Mouse (Mus musculus) midbrain, postnatal 0 days (tissue): Measurements from ENCODE around the gene Gm10037. TPM values are rescaled to one million over a fixed set of nuclear protein-coding genes. Genes with fewer than 3 reads are reported as not detected.
A peak's percentile ranks its signal among the peaks of the same experiment; 100 is the strongest.
"Not testable (repeated sequence)": the region's sequence is repeated elsewhere in the genome, so short reads cannot be mapped to it uniquely, and the experiment has no call there.

Source experiments
- ATAC-seq: fragments of 200-750 bp; cut with Nextera tagmentation; 2 replicates; pipeline ENCODE4 v1.8.0; 2017; ENCODE audit warnings: moderate number of reproducible peaks, mild to moderate bottlenecking, moderate TSS enrichment, moderate library complexity; ENCODE audit not compliant: low FRiP score
- DNase-seq: peaks from one replicate; pipeline ENCODE4 v3.0.0-alpha.2; 2015; ENCODE audit warnings: low spot score
- H3K27ac ChIP-seq: fragments of 300-500 bp; sonication (generic); 2 replicates; pipeline ENCODE4 v1.5.1; 2014; ENCODE audit warnings: low read depth, mild to moderate bottlenecking, low read length, mixed read lengths
- H3K27me3 ChIP-seq: fragments of 300-500 bp; sonication (generic); 2 replicates; pipeline ENCODE4 v1.6.1; 2014; ENCODE audit warnings: low read length, control low read depth, mixed read lengths; ENCODE audit not compliant: insufficient read depth
- H3K36me3 ChIP-seq: fragments of 300-500 bp; sonication (generic); 2 replicates; pipeline ENCODE4 v1.6.1; 2014; ENCODE audit warnings: low read length, control low read depth, mixed read lengths; ENCODE audit not compliant: insufficient read depth
- H3K4me1 ChIP-seq: fragments of 300-500 bp; sonication (generic); 2 replicates; pipeline ENCODE4 v1.6.1; 2014; ENCODE audit warnings: mild to moderate bottlenecking, control low read depth, antibody characterized with exemption, low read length, mixed read lengths; ENCODE audit not compliant: insufficient read depth
- H3K4me2 ChIP-seq: fragments of 300-500 bp; sonication (generic); 2 replicates; pipeline ENCODE4 v1.6.1; 2014; ENCODE audit warnings: low read depth, mild to moderate bottlenecking, low read length, mixed read lengths; ENCODE audit not compliant: poor library complexity, severe bottlenecking
- H3K4me3 ChIP-seq: fragments of 300-500 bp; sonication (generic); 2 replicates; pipeline ENCODE4 v1.5.1; 2014; ENCODE audit warnings: low read depth, mild to moderate bottlenecking, low read length, moderate library complexity
- H3K9ac ChIP-seq: fragments of 300-500 bp; sonication (generic); replicated peaks from 2 replicates; pipeline ENCODE4 v1.6.1; 2014; ENCODE audit warnings: mild to moderate bottlenecking, low read length, moderate library complexity, mixed read lengths; ENCODE audit not compliant: poor library complexity, severe bottlenecking
- H3K9me3 ChIP-seq: fragments of 300-500 bp; sonication (generic); 2 replicates; pipeline ENCODE4 v1.6.1; 2016; ENCODE audit warnings: low read length, control low read depth
- CTCF ChIP-seq: IDR thresholded peaks from 2 replicates; pipeline ENCODE4 v1.5.1; 2016; ENCODE audit warnings: antibody characterized with exemption, mild to moderate bottlenecking
- WGBS: fragments of 180-500 bp; shearing (Covaris S2); extraction: QIAGEN DNeasy Blood & Tissue Kit; methylation state at CpG from one replicate; pipeline ENCODE4 v1.1.7; 2014; 5-methylcytosine and 5-hydroxymethylcytosine counted together
- polyA plus RNA-seq: library from polyadenylated mRNA; unstranded; fragments of >200 nt; fragmentation: Nextera tagmentation; extraction: Ambion mirVana; gene quantifications from 2 replicates; pipeline ENCODE4 v1.2.1, GENCODE M21; 2015
- total RNA-seq: library from RNA; depleted of rRNA; stranded (reverse); fragments of >200 nt; gene quantifications from 2 replicates; pipeline ENCODE4 v1.2.3, GENCODE M21; 2014; rRNA removed

The Gm10037 gene
- total and polyA plus RNA-seq, 2 experiments from 2014 or later = 1.2 to 5.5 TPM

DNA sequence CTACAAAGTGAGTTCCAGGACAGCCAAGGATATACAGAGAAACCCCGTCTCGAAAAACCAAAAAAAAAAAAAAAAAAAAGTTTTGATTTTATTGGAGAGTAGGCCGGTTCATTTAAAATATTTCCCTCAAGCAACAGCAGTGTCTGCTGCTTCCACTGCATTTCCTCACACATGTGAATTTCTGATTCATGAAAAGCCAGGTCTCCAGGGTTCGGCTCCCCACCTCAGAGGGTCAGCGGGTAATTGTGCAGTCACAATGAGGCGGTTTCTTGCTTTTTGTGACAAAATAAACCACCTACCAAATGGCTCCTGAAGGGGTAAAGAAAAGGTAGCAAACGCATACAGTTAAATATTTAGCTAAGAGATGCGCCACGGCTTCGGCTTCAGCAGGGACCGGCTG is 32.1 kb downstream of the Gm10037 start, which contains the start of gene BC048507:
TSS of gene BC048507 (plus strand) at position 301 of the 400 bp plus-strand sequence.
- TF ChIP-seq CTCF = no peak
- H3K36me3 ChIP-seq = no peaks in the 10 kb centered on the region
- WGBS = 88% methylated on average over 11 of the region's 11 CpGs
- no peak within 1 kb of the TSS for H3K4me2 ChIP-seq
- no peak within 1 kb of the TSS for H3K27ac ChIP-seq
- H3K4me3 ChIP-seq = no peak within 1 kb of the TSS
- H3K27me3 ChIP-seq = no peaks in the 10 kb centered on the region
- no peaks in the 10 kb centered on the region for H3K9me3 ChIP-seq
- H3K9ac ChIP-seq = no peak within 1 kb of the TSS
- H3K4me1 ChIP-seq = no peaks in the 10 kb centered on the region
- DNase-seq (no peak), ATAC-seq (no peak)

DNA sequence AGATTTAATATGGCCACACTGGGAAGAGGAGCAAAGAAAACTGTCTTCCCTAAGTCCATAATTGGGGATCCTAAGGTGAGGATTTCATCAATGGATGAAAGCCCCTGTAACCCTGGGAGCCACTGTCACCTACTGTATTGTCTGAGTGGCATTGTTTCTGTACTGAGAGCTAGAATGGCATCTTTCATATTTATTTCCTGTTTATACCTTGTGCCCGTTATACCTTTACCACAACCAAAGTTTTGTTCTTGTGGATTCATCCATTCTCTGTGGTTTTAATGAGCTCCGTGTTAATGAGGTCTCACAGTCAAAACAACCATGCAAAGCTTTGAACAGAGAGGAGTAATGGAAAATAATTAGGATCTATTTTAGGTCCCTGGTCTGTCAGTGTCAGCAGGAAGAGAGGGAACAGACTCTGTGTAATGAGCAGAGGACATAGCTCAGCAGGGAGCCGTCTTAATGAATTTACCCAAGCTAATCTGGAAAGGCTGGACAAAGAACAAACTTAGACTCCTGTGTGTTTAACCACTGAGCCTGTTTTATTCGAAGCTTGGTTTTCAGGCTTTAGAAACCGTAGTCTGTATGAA is 34.0 kb downstream of the Gm10037 start:
- H3K4me1 ChIP-seq = no peaks in the 10 kb centered on the region
- WGBS = 33% methylated on average over 5 of the region's 5 CpGs
- H3K36me3 ChIP-seq = no peaks in the 10 kb centered on the region
- H3K9ac ChIP-seq = no peak overlapping the region
- H3K4me3 ChIP-seq = no peak overlapping the region
- ATAC-seq (no peak), DNase-seq (peak; percentile 29)
- H3K27me3 ChIP-seq = no peaks in the 10 kb centered on the region
- H3K4me2 ChIP-seq = no peak overlapping the region
- H3K9me3 ChIP-seq = 0 out of 2 replicates have a peak, but pooled peaks cover 3% of the 10 kb centered on the region
- no peak overlapping the region for H3K27ac ChIP-seq
- TF ChIP-seq CTCF = no peak

DNA sequence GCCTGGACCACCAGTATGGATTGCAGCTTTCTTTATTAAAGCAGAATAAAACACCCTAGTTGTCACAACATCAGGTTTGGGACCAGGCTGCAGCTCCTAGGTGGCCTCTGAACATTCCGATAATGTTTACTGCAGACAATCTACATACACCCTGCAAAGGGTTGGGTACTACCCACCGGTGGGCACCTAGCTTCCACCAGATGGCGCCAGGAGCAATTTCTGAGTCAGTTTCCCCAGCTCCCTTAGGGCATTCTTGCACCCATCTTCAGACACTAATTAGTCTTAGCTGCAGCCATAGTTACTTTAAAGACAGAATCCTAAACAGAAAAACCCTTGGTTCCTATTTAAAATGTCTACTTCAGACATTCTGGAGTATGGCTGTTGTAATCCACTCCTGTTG is 37.0 kb downstream of the Gm10037 start:
- no peaks in the 10 kb centered on the region for H3K36me3 ChIP-seq
- DNase-seq = no peak
- WGBS = 33% methylated on average over 3 of the region's 3 CpGs
- no peak for ATAC-seq
- H3K27ac ChIP-seq = no peak overlapping the region
- H3K4me2 ChIP-seq = no peak overlapping the region
- H3K9ac ChIP-seq = no peak overlapping the region
- no peak overlapping the region for H3K4me3 ChIP-seq
- H3K27me3 ChIP-seq = no peaks in the 10 kb centered on the region
- no peaks in the 10 kb centered on the region for H3K4me1 ChIP-seq
- TF ChIP-seq CTCF = peak; percentile 28; the same call in 1 of the 2 replicates
- H3K9me3 ChIP-seq = 0 out of 2 replicates have a peak, but pooled peaks cover 6% of the 10 kb centered on the region

GRCm38 (mm10) chr13:67876049-67876698 is 45.3 kb downstream of the Gm10037 start:
- H3K4me2 ChIP-seq = 0 out of 2 replicates have a peak overlapping the region, but pooled peaks have one; percentile 22
- not testable (repeated sequence) for H3K4me1 ChIP-seq, ATAC-seq, DNase-seq, H3K9me3 ChIP-seq, H3K27me3 ChIP-seq, H3K27ac ChIP-seq, H3K4me3 ChIP-seq, H3K9ac ChIP-seq, H3K36me3 ChIP-seq
- WGBS = 27% methylated on average over 7 of the region's 12 CpGs

DNA sequence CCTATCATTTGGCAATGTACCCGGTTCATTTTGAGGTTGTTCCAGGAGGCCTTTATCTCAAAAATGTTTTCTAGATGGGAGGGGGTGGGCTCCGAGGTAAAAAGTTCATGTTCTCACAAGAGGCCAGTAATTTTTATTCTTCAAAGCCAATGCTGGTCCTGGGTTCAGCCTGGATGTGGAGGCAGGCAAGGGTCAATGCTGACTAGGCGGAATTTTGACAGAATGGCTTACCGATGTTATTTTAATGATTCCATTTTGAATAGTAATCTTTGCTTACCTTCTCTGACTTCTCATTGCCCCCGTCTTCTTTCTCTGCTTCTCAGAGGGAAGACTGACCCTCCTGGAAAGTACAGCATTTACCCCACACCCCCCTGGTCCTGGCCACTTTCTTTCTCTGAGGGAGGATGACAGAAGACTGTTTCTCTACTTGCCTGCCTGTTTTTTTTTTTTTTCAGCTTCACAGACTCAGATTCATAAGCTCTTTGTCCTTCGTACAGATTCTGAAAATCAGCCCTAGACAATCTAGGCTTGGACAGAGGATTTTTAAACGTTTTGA is 45.9 kb downstream of the Gm10037 start:
- Histone ChIP-seq H3K36me3 (no peaks in the 10 kb centered on the region), H3K4me1 (no peaks in the 10 kb centered on the region), H3K27me3 (no peaks in the 10 kb centered on the region), H3K9ac (no peak overlapping the region), H3K4me3 (no peak overlapping the region), H3K9me3 (no peaks in the 10 kb centered on the region), H3K27ac (no peak overlapping the region), H3K4me2 (no peak overlapping the region)
- ATAC-seq (no peak), DNase-seq (no peak)
- WGBS = 66% methylated on average over 6 of the region's 7 CpGs
- no peak for TF ChIP-seq CTCF

DNA sequence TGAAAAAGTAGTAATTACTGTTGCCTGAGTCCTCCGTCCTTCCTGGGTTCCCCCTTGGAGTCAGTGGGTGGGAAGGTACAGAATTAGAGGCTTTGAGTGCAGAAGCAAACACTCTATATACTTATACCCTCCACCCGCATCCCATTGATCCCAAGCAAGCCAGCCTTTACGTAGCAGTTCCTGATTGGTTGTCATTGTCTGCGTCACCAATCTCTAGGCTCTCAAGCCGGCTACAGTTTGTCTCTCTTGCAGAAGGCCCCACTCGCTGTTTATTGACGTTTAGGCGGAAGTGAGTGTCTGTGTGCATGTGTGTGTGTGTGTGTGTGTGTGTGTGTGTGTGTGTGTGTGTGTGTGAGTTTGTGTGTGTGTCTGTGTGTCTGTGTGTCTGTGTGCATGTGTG is 53.1 kb downstream of the Gm10037 start:
- no peak for TF ChIP-seq CTCF
- WGBS = 94% methylated on average over 8 of the region's 8 CpGs
- no peaks in the 10 kb centered on the region for H3K27me3 ChIP-seq
- H3K4me3 ChIP-seq = no peak overlapping the region
- H3K4me2 ChIP-seq = no peak overlapping the region
- H3K36me3 ChIP-seq = no peaks in the 10 kb centered on the region
- H3K4me1 ChIP-seq = no peaks in the 10 kb centered on the region
- H3K9me3 ChIP-seq = no peaks in the 10 kb centered on the region
- no peak for ATAC-seq
- no peak for DNase-seq
- H3K9ac ChIP-seq = no peak overlapping the region
- H3K27ac ChIP-seq = no peak overlapping the region

Other genes with a start within 250 kb of the Gm10037 start
- gene Zfp729b, start 221.4 kb upstream of the Gm10037 start, total RNA-seq = 9.4 and 11.6 TPM in 2 replicates
- gene Zfp729b, start 221.4 kb upstream of the Gm10037 start, polyA plus RNA-seq = 3.4 and 4.1 TPM in 2 replicates
- not detected in 2 replicates for gene Gm49345, start 193.3 kb upstream of the Gm10037 start, total RNA-seq
- 1.5 and 1.9 TPM in 2 replicates for gene Gm49345, start 193.3 kb upstream of the Gm10037 start, polyA plus RNA-seq
- gene Zfp729a, start 193.3 kb upstream of the Gm10037 start, total RNA-seq = 5.6 and 8.5 TPM in 2 replicates
- gene Zfp729a, start 193.3 kb upstream of the Gm10037 start, polyA plus RNA-seq = 1.8 and 1.9 TPM in 2 replicates
- gene Zfp738, start 144.0 kb upstream of the Gm10037 start, total RNA-seq = 12.6 and 22.2 TPM in 2 replicates
- gene Zfp738, start 144.0 kb upstream of the Gm10037 start, polyA plus RNA-seq = 7.9 and 10.5 TPM in 2 replicates
- 9.5 and 14.5 TPM in 2 replicates for gene Zfp65, start 101.9 kb upstream of the Gm10037 start, total RNA-seq
- gene Zfp65, start 101.9 kb upstream of the Gm10037 start, polyA plus RNA-seq = 4.4 TPM in 2 replicates
- 5.4 and 6.1 TPM in 2 replicates for gene Zfp85, start 75.9 kb upstream of the Gm10037 start, total RNA-seq
- gene Zfp85, start 75.9 kb upstream of the Gm10037 start, polyA plus RNA-seq = 3.6 and 4.0 TPM in 2 replicates
- gene Zfp493, start 51.4 kb upstream of the Gm10037 start, total RNA-seq = 1.5 and 2.3 TPM in 2 replicates
- 1.3 and 2.0 TPM in 2 replicates for gene Zfp493, start 51.4 kb upstream of the Gm10037 start, polyA plus RNA-seq
- 9.5 TPM in 2 replicates for gene Zfp273, start 17.4 kb upstream of the Gm10037 start, total RNA-seq
- gene Zfp273, start 17.4 kb upstream of the Gm10037 start, polyA plus RNA-seq = 8.6 and 8.9 TPM in 2 replicates
- not detected in 2 replicates for gene BC048507, start 32.2 kb downstream of the Gm10037 start, total RNA-seq
- not detected in 2 replicates for gene BC048507, start 32.2 kb downstream of the Gm10037 start, polyA plus RNA-seq